Mouse (Mus musculus) heart, embryonic 15.5 days (tissue): ENCODE measurements around the gene Gm47985. TPM values are rescaled to one million over a fixed set of nuclear protein-coding genes. Genes with fewer than 3 reads are reported as not detected.
"Not testable (repeated sequence)": the region's sequence is repeated elsewhere in the genome, so short reads cannot be mapped to it uniquely, and the experiment has no call there.

Experiments
- ATAC-seq: fragments of 200-750 bp; cut with Nextera tagmentation; replicated peaks from 2 replicates; pipeline ENCODE4 v1.8.0; 2017; ENCODE audit warnings: low read depth, moderate TSS enrichment; ENCODE audit not compliant: insufficient number of reproducible peaks, insufficient read depth, low FRiP score
- H3K27ac ChIP-seq: fragments of 300-500 bp; sonication (generic); 2 replicates; pipeline ENCODE4 v1.5.1; 2015; ENCODE audit warnings: mild to moderate bottlenecking, inconsistent platforms
- H3K27me3 ChIP-seq: fragments of 300-500 bp; sonication (generic); 2 replicates; pipeline ENCODE4 v1.6.1; 2015; ENCODE audit warnings: inconsistent platforms
- H3K36me3 ChIP-seq: fragments of 300-500 bp; sonication (generic); 2 replicates; pipeline ENCODE4 v1.6.1; 2015; ENCODE audit warnings: mild to moderate bottlenecking, inconsistent platforms
- H3K4me1 ChIP-seq: fragments of 300-500 bp; sonication (generic); replicated peaks from 2 replicates; pipeline ENCODE4 v1.6.1; 2015; ENCODE audit warnings: inconsistent platforms
- H3K4me2 ChIP-seq: fragments of 300-500 bp; sonication (generic); 2 replicates; pipeline ENCODE4 v1.6.1; 2015; ENCODE audit warnings: inconsistent platforms, mild to moderate bottlenecking, moderate library complexity
- H3K4me3 ChIP-seq: fragments of 300-500 bp; sonication (generic); 2 replicates; pipeline ENCODE4 v1.5.1; 2015; ENCODE audit warnings: mild to moderate bottlenecking, inconsistent platforms
- H3K9ac ChIP-seq: fragments of 300-500 bp; sonication (generic); 2 replicates; pipeline ENCODE4 v1.6.1; 2015; ENCODE audit warnings: mild to moderate bottlenecking, inconsistent platforms
- H3K9me3 ChIP-seq: fragments of 300-500 bp; sonication (generic); replicated peaks from 2 replicates; pipeline ENCODE4 v1.6.1; 2016; ENCODE audit warnings: inconsistent platforms
- WGBS: fragments of 180-500 bp; shearing (Covaris S2); methylation state at CpG from one replicate; pipeline ENCODE4 v1.1.7; 2015; ENCODE audit warnings: mixed read lengths; 5-methylcytosine and 5-hydroxymethylcytosine counted together
- polyA plus RNA-seq: library from polyadenylated mRNA; unstranded; fragments of >200 nt; fragmentation: Nextera tagmentation; extraction: Ambion mirVana; gene quantifications from 2 replicates; pipeline ENCODE4 v1.2.1, GENCODE M21; 2015

Gene Gm47985
- polyA plus RNA-seq, 1 experiment from 2014 or later = 0.09 TPM

GRCm38 (mm10) chr1:151203818-151204217, 21.5 kb downstream of the Gm47985 start, which contains the start of gene 3110040M04Rik:
Gene 3110040M04Rik, plus strand, starts transcription at chr1:151204121.
- not testable (repeated sequence) for H3K4me1 ChIP-seq, ATAC-seq, H3K4me3 ChIP-seq, H3K27ac ChIP-seq, H3K9me3 ChIP-seq, H3K27me3 ChIP-seq, H3K4me2 ChIP-seq, H3K36me3 ChIP-seq, H3K9ac ChIP-seq
- WGBS = no CpG with 5 or more reads among the region's 6 CpGs

GRCm38 (mm10) chr1:151208493-151208892, 26.2 kb downstream of the Gm47985 start:
- WGBS = 50% methylated on average over 4 of the region's 5 CpGs
- ATAC-seq = not testable (repeated sequence)

GRCm38 (mm10) chr1:151208944-151209343, 26.6 kb downstream of the Gm47985 start:
- H3K4me1 ChIP-seq, H3K27me3 ChIP-seq, H3K4me3 ChIP-seq, ATAC-seq, H3K4me2 ChIP-seq, H3K36me3 ChIP-seq, H3K9ac ChIP-seq, H3K27ac ChIP-seq, H3K9me3 ChIP-seq: not testable (repeated sequence)

More at GRCm38 (mm10) chr1:151208493-151208892, 26.2 kb downstream of the Gm47985 start:
- H3K4me1 ChIP-seq, H3K4me2 ChIP-seq, H3K36me3 ChIP-seq, H3K9ac ChIP-seq, H3K27me3 ChIP-seq, H3K27ac ChIP-seq, H3K4me3 ChIP-seq, H3K9me3 ChIP-seq: not testable (repeated sequence)

- ATAC-seq, H3K9ac ChIP-seq, H3K36me3 ChIP-seq, H3K4me2 ChIP-seq, H3K27me3 ChIP-seq, H3K4me1 ChIP-seq, H3K4me3 ChIP-seq, H3K27ac ChIP-seq, H3K9me3 ChIP-seq: not testable (repeated sequence)
- WGBS = 80% methylated on average over 4 of the region's 8 CpGs
Measured at GRCm38 (mm10) chr1:151209824-151210355, 27.6 kb downstream of the Gm47985 start, which contains the start of gene Gm47996. Gene Gm47996, plus strand, starts transcription at chr1:151210131.

- H3K9me3 ChIP-seq, H3K27me3 ChIP-seq, H3K36me3 ChIP-seq, H3K4me2 ChIP-seq, H3K27ac ChIP-seq, H3K4me1 ChIP-seq, H3K4me3 ChIP-seq, ATAC-seq, H3K9ac ChIP-seq: not testable (repeated sequence)
- WGBS = 57% methylated on average over 5 of the region's 5 CpGs
Measured at GRCm38 (mm10) chr1:151211666-151212065, 29.3 kb downstream of the Gm47985 start.

- H3K27ac ChIP-seq = no peak overlapping the region
- H3K9me3 ChIP-seq = no peaks in the 10 kb centered on the region
- no peaks in the 10 kb centered on the region; the same call in 1 of the 2 replicates for H3K4me1 ChIP-seq
- ATAC-seq = no peak
- no peak overlapping the region for H3K4me3 ChIP-seq
- no peak overlapping the region for H3K9ac ChIP-seq
- WGBS = 81% methylated on average over 2 of the region's 2 CpGs
- no peaks in the 10 kb centered on the region for H3K36me3 ChIP-seq
- no peak overlapping the region for H3K4me2 ChIP-seq
- H3K27me3 ChIP-seq = no peaks in the 10 kb centered on the region
Measured at GRCm38 (mm10) chr1:151214862-151215261, 32.5 kb downstream of the Gm47985 start.

- Histone ChIP-seq H3K9me3 (no peaks in the 10 kb centered on the region), H3K9ac (no peak overlapping the region), H3K27me3 (no peaks in the 10 kb centered on the region), H3K4me1 (no peaks in the 10 kb centered on the region; the same call in 1 of the 2 replicates), H3K27ac (no peak overlapping the region), H3K4me2 (no peak overlapping the region), H3K4me3 (no peak overlapping the region), H3K36me3 (no peaks in the 10 kb centered on the region)
- ATAC-seq = no peak
- 58% methylated on average over 1 of the region's 1 CpGs for WGBS
Measured at GRCm38 (mm10) chr1:151215985-151216384, 33.6 kb downstream of the Gm47985 start.

GRCm38 (mm10) chr1:151216417-151216816, 34.1 kb downstream of the Gm47985 start:
- H3K4me1 ChIP-seq = no peaks in the 10 kb centered on the region; the same call in 1 of the 2 replicates
- no peaks in the 10 kb centered on the region for H3K9me3 ChIP-seq
- H3K36me3 ChIP-seq = no peaks in the 10 kb centered on the region
- H3K4me3 ChIP-seq = no peak overlapping the region
- ATAC-seq = no peak
- no peaks in the 10 kb centered on the region for H3K27me3 ChIP-seq
- no peak overlapping the region for H3K4me2 ChIP-seq
- no peak overlapping the region for H3K27ac ChIP-seq
- H3K9ac ChIP-seq = no peak overlapping the region
- WGBS = 76% methylated on average over 3 of the region's 3 CpGs

- H3K27me3 ChIP-seq = no peaks in the 10 kb centered on the region
- H3K4me1 ChIP-seq = no peaks in the 10 kb centered on the region; the same call in 1 of the 2 replicates
- H3K9me3 ChIP-seq = no peaks in the 10 kb centered on the region
- no peak overlapping the region for H3K4me2 ChIP-seq
- H3K9ac ChIP-seq = no peak overlapping the region
- H3K36me3 ChIP-seq = no peaks in the 10 kb centered on the region
- no peak overlapping the region for H3K4me3 ChIP-seq
- no peak for ATAC-seq
- WGBS = 87% methylated on average over 5 of the region's 5 CpGs
- no peak overlapping the region for H3K27ac ChIP-seq
Measured at GRCm38 (mm10) chr1:151219045-151219444, 36.7 kb downstream of the Gm47985 start.

- H3K9me3 ChIP-seq = no peaks in the 10 kb centered on the region
- no peak overlapping the region for H3K9ac ChIP-seq
- H3K27ac ChIP-seq = no peak overlapping the region
- no peaks in the 10 kb centered on the region for H3K27me3 ChIP-seq
- no peak for ATAC-seq
- H3K4me2 ChIP-seq = no peak overlapping the region
- no peak overlapping the region for H3K4me3 ChIP-seq
- no peaks in the 10 kb centered on the region for H3K36me3 ChIP-seq
- H3K4me1 ChIP-seq = no peaks in the 10 kb centered on the region
- WGBS = 79% methylated on average over 7 of the region's 7 CpGs
Measured at GRCm38 (mm10) chr1:151220098-151220497, 37.8 kb downstream of the Gm47985 start.

GRCm38 (mm10) chr1:151222561-151223267, 40.4 kb downstream of the Gm47985 start:
- no peaks in the 10 kb centered on the region for H3K4me1 ChIP-seq
- no peaks in the 10 kb centered on the region for H3K9me3 ChIP-seq
- WGBS = 87% methylated on average over 10 of the region's 10 CpGs
- H3K9ac ChIP-seq = no peak overlapping the region
- no peak overlapping the region for H3K4me2 ChIP-seq
- no peak overlapping the region for H3K4me3 ChIP-seq
- no peak for ATAC-seq
- H3K27me3 ChIP-seq = no peaks in the 10 kb centered on the region
- no peak overlapping the region for H3K27ac ChIP-seq
- no peaks in the 10 kb centered on the region for H3K36me3 ChIP-seq

- H3K4me2 ChIP-seq = no peak overlapping the region
Measured at GRCm38 (mm10) chr1:151223377-151223776, 41.0 kb downstream of the Gm47985 start.

More at GRCm38 (mm10) chr1:151223377-151223776, 41.0 kb downstream of the Gm47985 start:
- Histone ChIP-seq H3K9ac (no peak overlapping the region), H3K4me1 (no peaks in the 10 kb centered on the region), H3K36me3 (no peaks in the 10 kb centered on the region), H3K4me3 (no peak overlapping the region), H3K27me3 (no peaks in the 10 kb centered on the region), H3K27ac (no peak overlapping the region), H3K9me3 (no peaks in the 10 kb centered on the region)
- no peak for ATAC-seq
- 44% methylated on average over 1 of the region's 1 CpGs for WGBS
